Mouse (Mus musculus) bone marrow, adult 2 months (tissue): ENCODE data around the gene Exoc3l4.

Source experiments
- CTCF ChIP-seq: fragments of 200-500 bp; IDR thresholded peaks from 2 replicates; pipeline ENCODE4 v1.5.1; 2011; ENCODE audit warnings: low read length, control low read depth; ENCODE audit not compliant: control insufficient read depth, insufficient read depth
- POLR2A ChIP-seq: fragments of 200-500 bp; IDR thresholded peaks from 2 replicates; pipeline ENCODE4 v1.6.1; 2011; ENCODE audit warnings: low read depth, mild to moderate bottlenecking, control low read depth, low read length, borderline replicate concordance; ENCODE audit not compliant: control insufficient read depth

DNA sequence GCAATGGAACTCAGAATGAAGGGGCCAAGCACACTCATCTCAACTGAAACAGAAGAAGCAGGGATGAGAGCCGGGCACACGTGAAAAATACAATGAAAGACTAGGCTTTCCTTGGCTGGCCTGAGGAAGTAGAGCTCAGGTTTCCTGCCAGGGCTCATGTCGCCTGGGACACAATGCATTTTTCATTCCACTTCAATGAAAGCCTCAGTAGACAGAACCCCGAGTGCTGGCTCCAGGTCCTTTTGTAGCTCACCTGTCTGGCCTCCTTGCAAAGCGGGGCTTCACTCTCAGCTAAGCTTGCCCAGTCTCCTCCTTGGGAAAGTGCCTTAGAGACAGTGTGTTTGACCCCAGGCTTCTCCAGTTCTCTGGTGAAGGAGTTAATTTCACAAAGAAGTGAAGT, 62.1 kb downstream of the Exoc3l4 start:
- TF ChIP-seq CTCF (no peak), POLR2A (no peak)
